Mouse (Mus musculus) E14TG2a.4 (cell line): ENCODE measurements around the gene Wasf1.

Experiments
- CTCF ChIP-seq: conservative IDR thresholded peaks from 2 replicates; pipeline ENCODE4 v1.5.1; 2014; ENCODE audit warnings: low read length
- NANOG ChIP-seq: IDR thresholded peaks from 2 replicates; pipeline ENCODE4 v1.6.1; 2014; ENCODE audit warnings: borderline replicate concordance, low read length, mixed read lengths

DNA sequence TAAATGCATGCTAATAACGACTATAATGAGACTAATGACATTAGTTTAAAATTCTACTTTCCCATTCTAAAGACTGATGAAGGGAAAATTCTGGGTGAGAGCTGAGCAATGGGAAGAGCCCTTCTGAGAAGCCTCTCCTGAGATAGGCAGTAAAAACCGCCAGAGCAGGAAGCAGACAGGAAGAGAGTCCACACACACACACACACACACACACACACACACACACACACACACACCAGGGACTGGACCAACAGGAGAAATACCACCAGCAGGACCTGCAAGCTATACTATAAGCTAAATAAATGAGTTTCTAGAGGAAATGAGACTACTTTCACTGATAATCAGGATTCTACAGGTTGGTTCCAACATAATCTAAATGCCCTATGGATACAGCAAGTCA is 27.7 kb upstream of the Wasf1 start:
- TF ChIP-seq NANOG, result no peak
- no peak for TF ChIP-seq CTCF
